Mouse (Mus musculus) lung, adult 2 months (tissue): ENCODE data around the gene Tuba1b. TPM values are rescaled to one million over a fixed set of nuclear protein-coding genes. Genes with fewer than 3 reads are reported as not detected.
A peak's percentile ranks its signal among the peaks of the same experiment; 100 is the strongest.

Experiments
- DNase-seq: peaks from one replicate; pipeline ENCODE4 v3.0.0; 2022
- H3K4me1 ChIP-seq: fragments of 200-500 bp; 2 replicates; pipeline ENCODE4 v1.6.1; 2011; ENCODE audit warnings: low read length; ENCODE audit not compliant: control insufficient read depth, insufficient read depth
- H3K4me3 ChIP-seq: fragments of 200-500 bp; replicated peaks from 2 replicates; pipeline ENCODE3; 2011; ENCODE audit warnings: low read depth, mild to moderate bottlenecking, control low read depth, low read length; ENCODE audit errors: extremely low read depth
- CTCF ChIP-seq: fragments of 200-500 bp; IDR thresholded peaks from 2 replicates; pipeline ENCODE4 v1.5.1; 2011; ENCODE audit warnings: mild to moderate bottlenecking, low read length, control low read depth; ENCODE audit not compliant: insufficient read depth
- POLR2A ChIP-seq: fragments of 200-500 bp; IDR thresholded peaks from 2 replicates; pipeline ENCODE4 v1.6.1; 2011; ENCODE audit warnings: low read depth, mild to moderate bottlenecking, control low read depth, low read length, borderline replicate concordance; ENCODE audit errors: extremely low read depth
- WGBS: fragments of 180-500 bp; shearing (Covaris S2); methylation state at CpG from one replicate; pipeline ENCODE4 v1.1.7; 2018; 5-methylcytosine and 5-hydroxymethylcytosine counted together
- polyA plus RNA-seq: library from polyadenylated mRNA; depleted of rRNA; stranded (reverse); fragments of >200 nt; gene quantifications from 2 replicates; pipeline ENCODE4 v1.2.3, GENCODE M21; 2012

The Tuba1b gene
- polyA plus RNA-seq, 1 experiment: 1,265 TPM

GRCm38 (mm10) chr15:98904692-98905091 is 29.7 kb downstream of the Tuba1b start:
- DNase-seq: peak; percentile 40
- no peaks in the 10 kb centered on the region for H3K4me1 ChIP-seq
- WGBS: 39% methylated on average over 10 of the region's 10 CpGs
- TF ChIP-seq POLR2A: no peak
- TF ChIP-seq CTCF: peak; percentile 84
- no peak overlapping the region for H3K4me3 ChIP-seq

DNA sequence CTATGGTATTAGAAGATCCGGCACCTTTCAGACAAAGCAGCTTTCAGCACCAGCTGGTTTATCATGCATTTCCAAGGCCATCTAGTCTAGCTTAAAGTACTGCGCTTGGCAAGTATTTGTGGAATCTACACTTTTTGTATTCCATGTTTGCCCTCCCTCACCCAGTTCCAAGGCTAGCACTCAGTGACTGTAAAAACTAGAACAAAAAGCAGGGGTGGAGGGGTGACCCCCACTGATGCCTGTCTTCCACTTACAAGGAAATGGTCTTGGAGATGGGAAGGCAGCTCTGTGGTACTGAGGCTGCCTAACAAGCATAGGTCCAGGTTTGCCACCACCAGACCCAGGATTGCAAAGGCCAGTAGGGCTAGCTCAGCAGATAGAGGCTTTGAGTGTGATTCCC is 31.8 kb downstream of the Tuba1b start:
- DNase-seq: no peak
- WGBS: 85% methylated on average over 2 of the region's 2 CpGs

DNA sequence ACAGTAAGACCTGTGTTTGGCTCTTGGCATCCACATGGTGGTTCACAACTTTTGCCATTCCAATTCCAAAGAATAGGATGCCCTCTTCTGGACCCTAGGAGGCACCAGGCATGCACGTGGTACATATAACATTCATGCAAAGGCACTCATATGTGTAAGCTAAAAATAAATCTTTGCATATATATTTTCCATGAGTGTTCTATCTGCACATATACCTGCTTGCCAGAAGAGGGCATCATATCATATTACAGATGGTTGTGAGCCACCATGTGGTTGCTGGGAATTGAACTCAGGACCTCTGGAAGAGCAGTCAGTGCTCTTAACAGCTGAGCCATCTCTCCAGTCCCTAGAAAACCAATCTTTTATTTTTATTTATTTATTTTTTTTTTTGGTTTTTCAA is 32.8 kb downstream of the Tuba1b start:
- no peak overlapping the region for H3K4me3 ChIP-seq
- TF ChIP-seq CTCF (no peak), POLR2A (no peak)
- peaks cover 8% of the 10 kb centered on the region; the same call in 1 of the 2 replicates for H3K4me1 ChIP-seq
- 63% methylated on average over 1 of the region's 1 CpGs for WGBS
- no peak for DNase-seq

More for the DNA sequence above, 31.8 kb downstream of the Tuba1b start:
- peaks cover 5% of the 10 kb centered on the region; the same call in 1 of the 2 replicates for H3K4me1 ChIP-seq
- no peak overlapping the region for H3K4me3 ChIP-seq
- no peak for TF ChIP-seq POLR2A
- no peak for TF ChIP-seq CTCF

DNA sequence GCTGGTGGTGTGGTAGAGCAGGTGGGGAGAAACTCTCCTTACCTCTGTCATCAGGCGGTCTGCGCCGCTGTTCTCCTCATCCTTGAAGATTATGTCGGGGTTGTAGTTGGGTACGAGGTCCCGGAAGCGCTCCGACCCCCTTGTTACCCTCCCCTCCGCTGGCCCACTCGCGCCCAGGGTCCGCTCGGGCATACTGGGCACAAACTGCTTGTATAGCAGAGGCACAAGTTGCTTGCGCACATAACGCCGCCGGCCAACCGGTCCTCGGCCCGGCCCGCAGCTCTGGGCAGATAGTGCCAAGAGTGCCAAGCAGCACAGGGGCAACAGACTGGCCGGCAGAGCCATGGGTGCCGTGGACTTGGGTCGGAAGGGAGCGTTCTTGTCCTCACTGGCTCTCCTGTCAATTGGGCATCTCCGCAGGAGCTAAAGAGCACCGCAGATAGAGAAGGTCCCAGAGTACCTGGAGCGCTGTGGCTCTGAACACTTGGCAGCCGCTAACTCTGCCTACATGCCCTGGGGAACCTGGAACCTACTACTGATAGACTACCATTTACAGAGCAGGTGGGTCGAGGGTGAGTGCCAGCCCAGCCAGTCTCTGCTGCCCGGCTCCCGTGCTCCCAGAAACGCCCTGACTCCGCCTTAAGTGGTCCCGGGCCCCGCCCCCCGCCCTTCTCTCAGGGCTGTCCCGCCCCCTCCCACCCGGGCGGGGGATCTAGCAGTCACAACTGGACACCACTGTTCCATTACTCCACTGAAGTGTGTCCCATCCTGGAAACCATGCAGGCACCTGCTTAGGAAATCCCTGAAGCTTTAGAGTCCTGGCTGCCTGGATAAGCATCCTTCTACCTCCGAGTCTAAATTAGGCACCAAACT is 36.2 kb downstream of the Tuba1b start, which contains the start of gene Dhh:
Dhh (minus strand) TSS at position 613 of the 873 bp plus-strand sequence.
- H3K4me3 ChIP-seq: peak within 1 kb of the TSS; percentile 2
- no peak for DNase-seq
- no peak for TF ChIP-seq POLR2A
- no peak for TF ChIP-seq CTCF

DNA sequence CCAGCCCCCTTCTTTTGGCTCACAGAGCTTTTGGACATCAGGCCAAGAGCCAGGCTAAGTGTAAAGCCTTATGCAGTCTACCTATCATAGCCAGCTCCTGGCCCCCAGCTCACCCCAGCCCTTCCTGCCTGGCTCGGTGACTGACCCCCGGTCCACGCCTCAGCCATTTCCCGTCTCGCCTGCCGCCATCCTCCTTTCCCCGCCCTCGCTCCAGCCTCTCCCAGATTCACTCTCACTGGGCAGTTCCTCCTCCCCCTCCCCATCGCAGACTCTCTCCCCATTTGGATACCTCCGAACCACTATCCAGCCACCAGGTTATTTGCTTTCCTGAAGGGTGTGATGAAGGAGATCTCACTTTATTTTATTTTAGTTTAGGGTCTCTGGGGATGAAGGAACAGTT is 36.9 kb downstream of the Tuba1b start:
- peak; percentile 24 for DNase-seq
- TF ChIP-seq CTCF (no peak), POLR2A (no peak)
- H3K4me1 ChIP-seq: peaks cover 21% of the 10 kb centered on the region
- 10% methylated on average over 10 of the region's 10 CpGs for WGBS
- no peak overlapping the region for H3K4me3 ChIP-seq

More for the DNA sequence above, 36.2 kb downstream of the Tuba1b start, which contains the start of gene Dhh:
- 3% methylated on average over 41 of the region's 41 CpGs for WGBS
- peaks cover 21% of the 10 kb centered on the region for H3K4me1 ChIP-seq

DNA sequence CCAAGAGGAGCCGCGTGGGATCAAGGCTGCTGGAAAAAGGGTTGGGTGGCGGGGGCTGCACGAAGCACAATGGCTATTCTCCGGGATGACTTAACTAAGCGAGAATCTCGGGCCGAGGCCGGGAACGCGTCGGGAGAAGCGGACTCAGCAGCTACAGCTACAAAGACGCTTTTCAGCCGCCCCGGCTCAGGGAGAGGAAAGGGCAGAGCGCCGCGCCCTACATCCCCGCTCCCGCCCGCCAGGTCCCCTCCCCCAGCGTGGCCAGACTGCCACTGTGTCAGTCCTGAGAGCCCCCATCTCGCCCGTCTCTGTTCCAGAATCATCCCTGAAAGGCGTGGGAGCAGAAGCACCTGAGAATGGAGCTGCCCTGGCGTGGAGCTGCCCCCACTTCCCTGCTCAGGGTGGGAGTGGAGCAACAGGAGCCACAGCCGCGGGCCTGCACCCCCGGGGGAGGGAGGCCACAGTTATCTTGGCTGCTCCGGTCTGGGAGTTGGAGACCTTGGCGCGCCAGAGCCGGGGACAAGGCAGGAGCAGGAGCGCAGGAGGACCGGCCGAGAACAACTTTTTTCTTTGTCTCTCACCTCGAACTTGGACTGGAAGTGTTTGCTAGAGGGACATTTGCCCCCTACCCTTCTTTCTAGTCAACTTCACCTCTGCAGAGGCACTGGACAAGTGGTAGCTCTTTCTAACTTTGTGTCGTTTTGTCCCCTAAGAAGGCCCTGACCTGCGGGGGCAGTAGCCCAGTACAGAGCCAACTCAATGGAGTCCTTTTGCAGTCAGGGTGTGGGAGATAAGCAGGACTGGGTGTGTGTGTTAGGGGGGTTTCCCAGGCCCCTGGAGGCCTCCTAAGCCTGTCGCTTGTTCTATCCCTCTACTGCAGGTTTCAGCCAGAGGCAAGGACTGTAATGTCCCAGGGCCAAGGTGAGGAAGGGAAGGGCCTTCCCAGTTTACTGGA is 38.5 kb downstream of the Tuba1b start:
- peak; percentile 40 for DNase-seq
- Histone ChIP-seq H3K4me1 (peaks cover 21% of the 10 kb centered on the region), H3K4me3 (peak overlapping the region; percentile 66)
- TF ChIP-seq CTCF (no peak), POLR2A (no peak)
- 8% methylated on average over 41 of the region's 41 CpGs for WGBS

DNA sequence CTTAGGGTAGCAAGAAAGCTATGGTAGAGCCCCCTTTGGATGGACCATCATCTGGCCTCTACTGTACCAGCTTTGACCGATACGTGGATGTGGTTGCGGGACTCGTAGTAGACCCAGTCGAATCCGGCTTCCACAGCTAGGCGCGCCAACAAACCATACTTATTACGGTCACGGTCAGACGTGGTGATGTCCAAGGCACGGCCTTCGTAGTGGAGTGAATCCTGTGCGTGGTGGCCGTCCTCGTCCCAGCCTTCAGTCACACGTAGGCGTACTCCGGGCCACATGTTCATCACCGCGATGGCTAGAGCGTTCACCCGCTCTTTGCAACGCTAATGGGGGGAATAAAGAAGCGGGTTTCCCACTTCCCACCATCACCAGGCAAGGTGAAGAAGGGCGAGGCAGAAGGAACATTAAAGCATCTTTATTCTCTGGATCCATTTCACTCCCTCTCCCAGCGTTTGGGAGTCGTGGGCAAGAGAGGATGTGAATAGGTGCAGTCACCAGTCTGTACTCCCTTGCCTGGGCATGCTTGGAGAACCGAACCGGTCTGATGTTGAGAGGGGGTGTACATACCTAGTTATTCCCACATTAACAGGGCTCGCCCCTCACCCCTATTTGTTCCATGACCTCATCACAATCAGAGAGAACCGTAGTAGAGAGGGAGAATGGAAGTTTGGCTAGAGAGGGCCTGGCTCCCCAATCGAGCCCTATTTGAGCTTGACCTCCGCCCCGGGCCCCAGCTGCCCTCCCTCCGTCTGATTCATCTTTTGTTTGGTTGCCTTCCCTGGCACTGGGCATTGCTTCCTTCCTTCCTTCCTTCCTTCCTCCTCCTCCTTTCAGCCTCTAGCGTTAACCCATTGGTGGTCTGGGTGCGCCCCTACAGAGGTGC is 39.4 kb downstream of the Tuba1b start:
- TF ChIP-seq CTCF: no peak
- WGBS: 19% methylated on average over 38 of the region's 38 CpGs
- Histone ChIP-seq H3K4me1 (peaks cover 21% of the 10 kb centered on the region), H3K4me3 (peak overlapping the region; percentile 51)
- no peak for DNase-seq

GRCm38 (mm10) chr15:98893940-98894745 is 40.2 kb downstream of the Tuba1b start, which contains the start of gene Rhebl1:
TSS of gene Rhebl1 (minus strand) at chr15:98894540.
- peaks cover 21% of the 10 kb centered on the region for H3K4me1 ChIP-seq
- DNase-seq: peak; percentile 52
- H3K4me3 ChIP-seq: peak within 1 kb of the TSS; percentile 61
- WGBS: under 1% methylated on average over 77 of the region's 77 CpGs
- TF ChIP-seq POLR2A (peak; percentile 29; the same call in 1 of the 2 replicates), CTCF (no peak)
